Mouse (Mus musculus): ENCODE data around the gene Brap. TPM values are rescaled to one million over a fixed set of nuclear protein-coding genes. Genes with fewer than 3 reads are reported as not detected.

Brap gene
- polyA plus RNA-seq, 1 experiment from 2014 or later = 31.5 TPM

- Histone ChIP-seq H3K27ac (ENCODE audit: low read depth) (no peak overlapping the region), H3K4me3 (ENCODE audit: low read depth, low read length) (no peak overlapping the region)
Observed at GRCm38 (mm10) chr5:121714331-121714730, 54.0 kb downstream of the Brap start.

GRCm38 (mm10) chr5:121714928-121715327 is 54.6 kb downstream of the Brap start:
- Histone ChIP-seq H3K4me2 (ENCODE audit: low read length) (no peak overlapping the region), H3K4me1 (replicated peaks; ENCODE audit: control insufficient read depth, insufficient read depth, low read length) (peaks cover 38% of the 10 kb centered on the region), H3K9me3 (ENCODE audit: control insufficient read depth, low read length) (no peaks in the 10 kb centered on the region), H3K36me3 (ENCODE audit: control insufficient read depth, insufficient read depth, low read length) (peaks cover 5% of the 10 kb centered on the region; the same call in 1 of the 2 replicates), H3K9ac (ENCODE audit: low read length) (no peak overlapping the region), H3K27ac (ENCODE audit: low read depth) (no peak overlapping the region), H3K4me3 (ENCODE audit: low read depth, low read length) (no peak overlapping the region), H3K27me3 (replicated peaks; ENCODE audit: control insufficient read depth, insufficient read depth, low read length) (no peaks in the 10 kb centered on the region)
- 71% methylated on average over 6 of the region's 6 CpGs for WGBS
- ATAC-seq (replicated peaks; ENCODE audit: low FRiP score, low TSS enrichment, low read depth) (no peak), DNase-seq (ENCODE audit: low spot score) (no peak)

More at GRCm38 (mm10) chr5:121714331-121714730, 54.0 kb downstream of the Brap start:
- H3K4me1 ChIP-seq (replicated peaks; ENCODE audit: control insufficient read depth, insufficient read depth, low read length) = peaks cover 32% of the 10 kb centered on the region
- no peak for ATAC-seq (replicated peaks; ENCODE audit: low FRiP score, low TSS enrichment, low read depth)
- peak overlapping the region; percentile 93 for H3K4me2 ChIP-seq (ENCODE audit: low read length)
- H3K27me3 ChIP-seq (replicated peaks; ENCODE audit: control insufficient read depth, insufficient read depth, low read length) = no peaks in the 10 kb centered on the region
- H3K36me3 ChIP-seq (ENCODE audit: control insufficient read depth, insufficient read depth, low read length) = peaks cover 5% of the 10 kb centered on the region; the same call in 1 of the 2 replicates
- H3K9ac ChIP-seq (ENCODE audit: low read length) = no peak overlapping the region
- H3K9me3 ChIP-seq (ENCODE audit: control insufficient read depth, low read length) = no peaks in the 10 kb centered on the region
- no peak for DNase-seq (ENCODE audit: low spot score)
- WGBS = 64% methylated on average over 1 of the region's 1 CpGs

GRCm38 (mm10) chr5:121718462-121718861 is 58.1 kb downstream of the Brap start:
- Histone ChIP-seq H3K4me3 (ENCODE audit: low read depth, low read length) (no peak overlapping the region), H3K27ac (ENCODE audit: low read depth) (no peak overlapping the region), H3K9ac (ENCODE audit: low read length) (no peak overlapping the region), H3K36me3 (ENCODE audit: control insufficient read depth, insufficient read depth, low read length) (peaks cover 5% of the 10 kb centered on the region; the same call in 1 of the 2 replicates), H3K27me3 (replicated peaks; ENCODE audit: control insufficient read depth, insufficient read depth, low read length) (no peaks in the 10 kb centered on the region), H3K9me3 (ENCODE audit: control insufficient read depth, low read length) (no peaks in the 10 kb centered on the region), H3K4me2 (ENCODE audit: low read length) (no peak overlapping the region), H3K4me1 (replicated peaks; ENCODE audit: control insufficient read depth, insufficient read depth, low read length) (peaks cover 33% of the 10 kb centered on the region)
- ATAC-seq (replicated peaks; ENCODE audit: low FRiP score, low TSS enrichment, low read depth) (no peak), DNase-seq (ENCODE audit: low spot score) (no peak)
- 73% methylated on average over 5 of the region's 5 CpGs for WGBS

GRCm38 (mm10) chr5:121720888-121721585 is 60.7 kb downstream of the Brap start:
- Histone ChIP-seq H3K27ac (ENCODE audit: low read depth) (no peak overlapping the region), H3K9ac (ENCODE audit: low read length) (no peak overlapping the region), H3K36me3 (ENCODE audit: control insufficient read depth, insufficient read depth, low read length) (peaks cover 5% of the 10 kb centered on the region; the same call in 1 of the 2 replicates), H3K27me3 (replicated peaks; ENCODE audit: control insufficient read depth, insufficient read depth, low read length) (no peaks in the 10 kb centered on the region), H3K4me2 (ENCODE audit: low read length) (no peak overlapping the region), H3K9me3 (ENCODE audit: control insufficient read depth, low read length) (no peaks in the 10 kb centered on the region), H3K4me3 (ENCODE audit: low read depth, low read length) (no peak overlapping the region), H3K4me1 (replicated peaks; ENCODE audit: control insufficient read depth, insufficient read depth, low read length) (peaks cover 17% of the 10 kb centered on the region)
- 91% methylated on average over 5 of the region's 5 CpGs for WGBS
- DNase-seq (ENCODE audit: low spot score) (no peak), ATAC-seq (replicated peaks; ENCODE audit: low FRiP score, low TSS enrichment, low read depth) (no peak)

GRCm38 (mm10) chr5:121721841-121722240 is 61.5 kb downstream of the Brap start:
- DNase-seq (ENCODE audit: low spot score) (no peak), ATAC-seq (replicated peaks; ENCODE audit: low FRiP score, low TSS enrichment, low read depth) (no peak)
- WGBS = 57% methylated on average over 3 of the region's 3 CpGs
- no peak overlapping the region for H3K27ac ChIP-seq (ENCODE audit: low read depth)
- H3K27me3 ChIP-seq (replicated peaks; ENCODE audit: control insufficient read depth, insufficient read depth, low read length) = no peaks in the 10 kb centered on the region
- no peak overlapping the region for H3K4me2 ChIP-seq (ENCODE audit: low read length)
- no peak overlapping the region for H3K9ac ChIP-seq (ENCODE audit: low read length)
- H3K4me1 ChIP-seq (replicated peaks; ENCODE audit: control insufficient read depth, insufficient read depth, low read length) = peaks cover 12% of the 10 kb centered on the region
- peaks cover 5% of the 10 kb centered on the region; the same call in 1 of the 2 replicates for H3K36me3 ChIP-seq (ENCODE audit: control insufficient read depth, insufficient read depth, low read length)
- H3K4me3 ChIP-seq (ENCODE audit: low read depth, low read length) = no peak overlapping the region
- H3K9me3 ChIP-seq (ENCODE audit: control insufficient read depth, low read length) = no peaks in the 10 kb centered on the region

- ATAC-seq (replicated peaks; ENCODE audit: low FRiP score, low TSS enrichment, low read depth) (no peak), DNase-seq (ENCODE audit: low spot score) (no peak)
- 78% methylated on average over 1 of the region's 1 CpGs for WGBS
- Histone ChIP-seq H3K4me1 (replicated peaks; ENCODE audit: control insufficient read depth, insufficient read depth, low read length) (peaks cover 3% of the 10 kb centered on the region; the same call in 1 of the 2 replicates), H3K27ac (ENCODE audit: low read depth) (no peak overlapping the region), H3K4me2 (ENCODE audit: low read length) (no peak overlapping the region), H3K36me3 (ENCODE audit: control insufficient read depth, insufficient read depth, low read length) (peaks cover 7% of the 10 kb centered on the region; the same call in 1 of the 2 replicates), H3K4me3 (ENCODE audit: low read depth, low read length) (no peak overlapping the region), H3K9me3 (ENCODE audit: control insufficient read depth, low read length) (no peaks in the 10 kb centered on the region), H3K27me3 (replicated peaks; ENCODE audit: control insufficient read depth, insufficient read depth, low read length) (no peaks in the 10 kb centered on the region), H3K9ac (ENCODE audit: low read length) (no peak overlapping the region)
Observed at GRCm38 (mm10) chr5:121724678-121725077, 64.3 kb downstream of the Brap start.

- Histone ChIP-seq H3K9me3 (ENCODE audit: control insufficient read depth, low read length) (no peaks in the 10 kb centered on the region), H3K4me3 (ENCODE audit: low read depth, low read length) (no peak overlapping the region), H3K4me2 (ENCODE audit: low read length) (no peak overlapping the region), H3K4me1 (replicated peaks; ENCODE audit: control insufficient read depth, insufficient read depth, low read length) (no peaks in the 10 kb centered on the region), H3K9ac (ENCODE audit: low read length) (no peak overlapping the region), H3K36me3 (ENCODE audit: control insufficient read depth, insufficient read depth, low read length) (peaks cover 10% of the 10 kb centered on the region), H3K27ac (ENCODE audit: low read depth) (no peak overlapping the region), H3K27me3 (replicated peaks; ENCODE audit: control insufficient read depth, insufficient read depth, low read length) (no peaks in the 10 kb centered on the region)
- no peak for DNase-seq (ENCODE audit: low spot score)
- no peak for ATAC-seq (replicated peaks; ENCODE audit: low FRiP score, low TSS enrichment, low read depth)
- 94% methylated on average over 2 of the region's 2 CpGs for WGBS
Observed at GRCm38 (mm10) chr5:121730057-121730456, 69.7 kb downstream of the Brap start.

- H3K4me1 ChIP-seq (replicated peaks; ENCODE audit: control insufficient read depth, insufficient read depth, low read length) = no peaks in the 10 kb centered on the region
- ATAC-seq (replicated peaks; ENCODE audit: low FRiP score, low TSS enrichment, low read depth) (no peak), DNase-seq (ENCODE audit: low spot score) (no peak)
- H3K9me3 ChIP-seq (ENCODE audit: control insufficient read depth, low read length) = no peaks in the 10 kb centered on the region
- 84% methylated on average over 3 of the region's 3 CpGs for WGBS
- no peaks in the 10 kb centered on the region for H3K27me3 ChIP-seq (replicated peaks; ENCODE audit: control insufficient read depth, insufficient read depth, low read length)
- no peak overlapping the region for H3K9ac ChIP-seq (ENCODE audit: low read length)
- no peak overlapping the region for H3K27ac ChIP-seq (ENCODE audit: low read depth)
- peaks cover 2% of the 10 kb centered on the region; the same call in 1 of the 2 replicates for H3K36me3 ChIP-seq (ENCODE audit: control insufficient read depth, insufficient read depth, low read length)
- no peak overlapping the region for H3K4me3 ChIP-seq (ENCODE audit: low read depth, low read length)
- H3K4me2 ChIP-seq (ENCODE audit: low read length) = no peak overlapping the region
Observed at GRCm38 (mm10) chr5:121736641-121737040, 76.3 kb downstream of the Brap start.
